Mouse (Mus musculus) forebrain, embryonic 12.5 days (tissue): ENCODE measurements at regions not wholly inside any gene's neighbourhood (a gene's known extent, or its start where the extent isn't known, plus 50 kb on each side); places are given as distances from the start of the nearest gene placed in this dataset.
A peak's percentile ranks its signal among the peaks of the same experiment; 100 is the strongest.
"Not testable (repeated sequence)": the region's sequence is repeated elsewhere in the genome, so short reads cannot be mapped to it uniquely, and the experiment has no call there.

Source experiments
- ATAC-seq: fragments of 200-750 bp; cut with Nextera tagmentation; 2 replicates; pipeline ENCODE4 v1.8.0; 2017; ENCODE audit warnings: moderate TSS enrichment; ENCODE audit not compliant: low FRiP score
- H3K27ac ChIP-seq: fragments of 300-500 bp; sonication (generic); 2 replicates; pipeline ENCODE4 v1.5.1; 2016; ENCODE audit warnings: mild to moderate bottlenecking
- H3K27me3 ChIP-seq: fragments of 300-500 bp; sonication (generic); 2 replicates; pipeline ENCODE4 v1.6.1; 2016; ENCODE audit warnings: mild to moderate bottlenecking
- H3K36me3 ChIP-seq: fragments of 300-500 bp; sonication (generic); replicated peaks from 2 replicates; pipeline ENCODE4 v1.6.1; 2016; ENCODE audit warnings: mild to moderate bottlenecking
- H3K4me1 ChIP-seq: fragments of 300-500 bp; sonication (generic); 2 replicates; pipeline ENCODE4 v1.6.1; 2016
- H3K4me2 ChIP-seq: fragments of 300-500 bp; sonication (generic); 2 replicates; pipeline ENCODE4 v1.6.1; 2016; ENCODE audit warnings: mild to moderate bottlenecking, moderate library complexity
- H3K4me3 ChIP-seq: fragments of 300-500 bp; sonication (generic); replicated peaks from 2 replicates; pipeline ENCODE4 v1.5.1; 2016; ENCODE audit warnings: mild to moderate bottlenecking
- H3K9ac ChIP-seq: fragments of 300-500 bp; sonication (generic); 2 replicates; pipeline ENCODE4 v1.6.1; 2016; ENCODE audit warnings: mild to moderate bottlenecking
- H3K9me3 ChIP-seq: fragments of 300-500 bp; sonication (generic); 2 replicates; pipeline ENCODE4 v1.6.1; 2016
- WGBS: fragments of 180-500 bp; shearing (Covaris S2); methylation state at CpG from one replicate; pipeline ENCODE4 v1.1.7; 2016; 5-methylcytosine and 5-hydroxymethylcytosine counted together

DNA sequence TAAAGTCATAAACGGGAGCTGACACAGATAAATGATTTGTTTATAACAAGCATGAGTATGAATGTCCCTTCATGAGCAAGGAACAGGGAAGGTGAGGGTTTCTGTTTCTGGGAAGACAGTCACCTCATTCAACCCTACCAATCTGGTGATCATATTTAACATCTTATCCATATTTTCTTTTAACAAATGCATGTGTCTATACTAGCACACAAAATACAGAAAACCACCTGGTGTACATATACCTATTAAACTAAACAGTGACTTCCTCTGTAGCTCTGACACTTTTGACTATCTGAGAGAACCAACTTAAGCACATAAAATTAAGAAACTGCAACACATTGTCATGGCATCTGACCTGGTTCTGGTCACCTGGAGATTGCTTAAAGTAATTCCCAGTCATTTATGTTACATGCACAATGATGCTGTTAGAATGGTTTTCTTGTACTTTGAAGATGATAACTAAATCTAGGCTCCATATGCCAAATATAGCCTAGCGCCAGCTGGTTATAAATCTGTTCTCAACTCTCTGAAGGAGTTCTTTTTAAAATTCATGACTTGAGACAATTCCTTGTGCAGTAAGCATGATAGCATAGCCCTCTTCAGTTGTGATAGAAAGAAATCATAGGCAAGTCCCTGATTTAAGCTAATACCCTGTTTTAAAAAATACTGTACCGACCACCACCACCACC is 1163.6 kb upstream of the Tyrp1 start:
- ATAC-seq = no peak
- Histone ChIP-seq H3K9ac (no peak overlapping the region), H3K4me2 (no peak overlapping the region)

DNA sequence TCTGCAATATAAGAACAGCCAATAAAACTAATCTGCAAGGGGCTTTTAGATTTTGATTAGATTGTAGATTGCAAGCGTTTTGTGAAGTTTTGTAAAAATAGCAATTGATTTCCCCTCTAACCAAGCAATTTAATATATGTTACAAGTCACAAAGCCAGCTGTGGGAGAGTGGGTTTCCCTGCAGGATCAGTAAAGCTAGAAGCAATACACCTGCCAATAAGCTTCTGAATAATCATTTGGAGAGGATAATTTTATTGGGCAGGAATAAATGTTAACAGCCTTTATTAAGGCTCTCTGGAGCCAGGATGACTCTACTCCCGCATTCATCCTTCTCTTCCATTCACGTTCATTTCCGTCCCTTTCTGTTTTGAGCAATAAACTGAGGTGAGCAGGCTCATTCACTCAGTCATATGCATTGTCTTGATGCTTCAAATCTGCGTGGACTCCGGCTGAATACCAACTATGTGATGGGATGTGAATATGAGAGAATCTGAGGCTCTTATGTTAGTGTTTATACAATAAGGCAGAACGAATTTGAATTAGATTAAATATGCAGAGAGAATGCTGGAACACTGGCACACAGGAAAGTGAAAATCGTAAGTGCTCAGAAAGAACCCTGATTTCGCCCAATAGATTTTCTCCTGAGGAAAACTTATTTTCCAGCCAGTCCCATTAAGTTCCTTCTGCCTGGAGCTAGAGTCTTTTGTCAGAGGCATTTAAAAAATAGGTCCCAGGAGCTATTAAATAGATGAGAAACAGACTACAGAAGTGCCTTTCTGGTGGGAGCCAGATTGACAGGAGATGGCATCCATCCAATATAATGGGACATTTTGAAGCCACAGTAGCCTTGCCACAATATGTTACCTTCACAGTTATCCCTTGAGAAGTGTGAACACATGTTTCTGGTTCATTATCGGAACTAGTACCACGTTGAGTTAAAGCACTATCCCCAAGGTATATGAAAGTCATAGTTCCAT is 1138.8 kb upstream of the Tyrp1 start:
- Histone ChIP-seq H3K9ac (no peak overlapping the region), H3K4me2 (no peak overlapping the region), H3K4me3 (no peak overlapping the region), H3K9me3 (no peaks in the 10 kb centered on the region), H3K36me3 (no peaks in the 10 kb centered on the region), H3K27ac (no peak overlapping the region), H3K4me1 (no peaks in the 10 kb centered on the region), H3K27me3 (no peaks in the 10 kb centered on the region)
- 76% methylated on average over 11 of the region's 11 CpGs for WGBS
- peak; percentile 17; the same call in 1 of the 2 replicates for ATAC-seq

More for the DNA sequence above, 1163.6 kb upstream of the Tyrp1 start:
- Histone ChIP-seq H3K4me1 (no peaks in the 10 kb centered on the region), H3K36me3 (no peaks in the 10 kb centered on the region), H3K27me3 (no peaks in the 10 kb centered on the region), H3K27ac (no peak overlapping the region), H3K4me3 (no peak overlapping the region), H3K9me3 (no peaks in the 10 kb centered on the region)
- WGBS = 93% methylated on average over 3 of the region's 3 CpGs

DNA sequence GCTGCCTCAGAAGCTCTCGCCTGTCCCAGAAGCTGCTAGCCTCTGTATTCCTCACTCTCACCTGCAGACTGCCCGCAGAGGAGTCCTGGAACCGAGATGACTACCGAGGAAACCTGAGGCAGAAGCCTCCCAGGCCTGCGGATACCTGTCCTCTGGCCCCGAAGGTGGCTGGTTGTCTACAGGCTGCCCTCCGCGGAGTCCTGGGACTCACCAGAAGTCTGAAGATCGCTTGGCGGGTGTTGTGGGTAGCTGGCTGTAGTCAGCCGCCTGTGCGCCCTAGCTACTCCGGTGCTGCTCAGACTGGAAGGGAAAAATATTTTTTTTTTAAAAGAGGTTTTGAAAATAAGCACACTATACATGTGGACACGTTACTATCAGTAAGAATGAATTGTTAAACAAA is 1113.0 kb upstream of the Tyrp1 start:
- ATAC-seq, H3K27ac ChIP-seq, H3K4me3 ChIP-seq, H3K4me2 ChIP-seq, H3K36me3 ChIP-seq, H3K9ac ChIP-seq, H3K9me3 ChIP-seq, H3K4me1 ChIP-seq, H3K27me3 ChIP-seq: not testable (repeated sequence)
- WGBS = 87% methylated on average over 14 of the region's 14 CpGs

DNA sequence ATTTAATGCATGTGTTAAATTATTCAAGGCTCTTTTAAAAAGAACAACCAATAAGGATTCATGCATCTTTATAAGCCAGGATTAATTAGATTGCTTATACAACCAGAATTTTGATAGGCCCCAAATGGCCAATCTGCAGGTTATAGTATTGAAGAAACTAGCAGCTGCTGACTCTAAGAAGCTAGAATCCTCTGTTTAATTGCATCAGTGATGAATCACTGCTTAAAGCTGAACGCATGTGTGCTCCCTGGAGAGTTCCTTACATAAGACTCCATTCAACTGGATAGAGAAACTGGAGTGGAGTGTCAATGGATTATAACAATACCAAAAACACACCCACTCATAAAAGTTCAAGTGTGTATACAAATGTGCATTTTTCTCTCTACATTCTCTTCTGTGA is 1109.8 kb upstream of the Tyrp1 start:
- Histone ChIP-seq H3K4me1 (no peaks in the 10 kb centered on the region), H3K9me3 (no peaks in the 10 kb centered on the region), H3K9ac (no peak overlapping the region), H3K27me3 (no peaks in the 10 kb centered on the region), H3K36me3 (no peaks in the 10 kb centered on the region), H3K4me3 (no peak overlapping the region), H3K4me2 (no peak overlapping the region), H3K27ac (no peak overlapping the region)
- 67% methylated on average over 1 of the region's 1 CpGs for WGBS
- ATAC-seq = no peak

DNA sequence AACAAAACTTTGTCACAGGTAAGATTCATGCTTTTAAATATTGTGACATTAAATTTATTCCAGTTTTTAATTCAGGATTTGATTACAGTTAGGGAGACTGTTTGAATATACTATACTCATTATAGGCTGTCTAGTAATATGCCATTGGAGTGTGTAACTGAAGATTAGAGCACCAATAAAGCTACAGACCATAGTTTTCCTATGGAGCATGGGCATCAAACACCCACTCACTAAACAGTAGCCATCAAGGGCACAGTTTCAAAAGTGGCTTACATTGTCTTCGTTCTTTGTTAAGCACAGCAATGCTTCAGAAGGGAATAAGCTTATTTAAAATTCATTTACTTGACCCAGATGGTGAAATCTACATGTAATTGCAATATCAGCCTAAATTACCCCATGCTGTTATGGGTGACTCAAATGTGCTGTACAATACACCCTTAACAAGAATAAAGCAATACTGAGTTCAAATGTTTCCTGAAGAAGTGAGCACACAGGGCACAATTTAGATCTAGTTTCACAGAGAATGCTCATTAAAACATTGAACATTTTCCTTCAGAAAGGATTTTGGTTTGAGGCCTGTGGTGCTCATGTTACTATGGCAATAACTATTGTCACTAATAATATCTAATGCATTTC is 1092.9 kb upstream of the Tyrp1 start:
- Histone ChIP-seq H3K27ac (no peak overlapping the region), H3K36me3 (no peaks in the 10 kb centered on the region), H3K9me3 (no peaks in the 10 kb centered on the region), H3K27me3 (no peaks in the 10 kb centered on the region), H3K4me1 (no peaks in the 10 kb centered on the region), H3K4me3 (no peak overlapping the region), H3K9ac (no peak overlapping the region), H3K4me2 (no peak overlapping the region)
- peak; percentile 58; the same call in 1 of the 2 replicates for ATAC-seq
- WGBS = 60% methylated on average over 1 of the region's 1 CpGs
